Mouse (Mus musculus) right cerebral cortex, adult 18-20 months (tissue): ENCODE measurements around the gene Cdsn.
"Not testable (repeated sequence)": the region's sequence is repeated elsewhere in the genome, so short reads cannot be mapped to it uniquely, and the experiment has no call there.

Experiments used
- DNase-seq: peaks from one replicate; pipeline ENCODE4 v3.0.0; 2022; ENCODE audit warnings: mixed read lengths

Cdsn gene

GRCm38 (mm10) chr17:35551881-35552414 is at the start of gene Cdsn:
TSS of gene Cdsn (plus strand) at chr17:35552128.
- no peak for DNase-seq

GRCm38 (mm10) chr17:35502226-35502625 is 49.7 kb upstream of the Cdsn start:
- DNase-seq = no peak

- no peak for DNase-seq
Observed at GRCm38 (mm10) chr17:35502762-35503161, 49.2 kb upstream of the Cdsn start.

- DNase-seq = no peak
Observed at GRCm38 (mm10) chr17:35503849-35504248, 48.1 kb upstream of the Cdsn start.

- DNase-seq = no peak
Observed at GRCm38 (mm10) chr17:35504628-35505481, 47.1 kb upstream of the Cdsn start.

- no peak for DNase-seq
Observed at GRCm38 (mm10) chr17:35505776-35506175, 46.2 kb upstream of the Cdsn start, which contains the start of gene Pou5f1. TSS of gene Pou5f1 (plus strand) at chr17:35506018.

- DNase-seq = no peak
Observed at GRCm38 (mm10) chr17:35506881-35507280, 45.0 kb upstream of the Cdsn start.

GRCm38 (mm10) chr17:35507556-35508260 is 44.2 kb upstream of the Cdsn start:
- DNase-seq = no peak

- not testable (repeated sequence) for DNase-seq
Observed at GRCm38 (mm10) chr17:35508279-35508678, 43.6 kb upstream of the Cdsn start.

GRCm38 (mm10) chr17:35509284-35509683 is 42.6 kb upstream of the Cdsn start:
- DNase-seq = no peak

GRCm38 (mm10) chr17:35512916-35513626 is 38.9 kb upstream of the Cdsn start:
- no peak for DNase-seq

- peak; percentile 32 for DNase-seq
Observed at GRCm38 (mm10) chr17:35513886-35514285, 38.0 kb upstream of the Cdsn start.

- no peak for DNase-seq
Observed at GRCm38 (mm10) chr17:35514756-35515155, 37.2 kb upstream of the Cdsn start.

GRCm38 (mm10) chr17:35515911-35516640 is 35.9 kb upstream of the Cdsn start:
- no peak for DNase-seq

- peak; percentile 97 for DNase-seq
Observed at GRCm38 (mm10) chr17:35516652-35517500, 35.1 kb upstream of the Cdsn start, which contains the start of the genes Tcf19 and Cchcr1. TSS of gene Tcf19 (minus strand) at chr17:35516824. TSS of gene Cchcr1 (plus strand) at chr17:35517100.

GRCm38 (mm10) chr17:35517526-35517925 is 34.4 kb upstream of the Cdsn start:
- DNase-seq = no peak

GRCm38 (mm10) chr17:35524354-35524753 is 27.6 kb upstream of the Cdsn start:
- no peak for DNase-seq

GRCm38 (mm10) chr17:35526644-35527043 is 25.3 kb upstream of the Cdsn start:
- DNase-seq = no peak

- DNase-seq = no peak
Observed at GRCm38 (mm10) chr17:35532360-35532759, 19.6 kb upstream of the Cdsn start.

- DNase-seq = no peak
Observed at GRCm38 (mm10) chr17:35532901-35533300, 19.0 kb upstream of the Cdsn start, which contains the start of gene Psors1c2. TSS of gene Psors1c2 (plus strand) at chr17:35533201.

- DNase-seq = peak; percentile 79
Observed at GRCm38 (mm10) chr17:35534343-35534742, 17.6 kb upstream of the Cdsn start.
